Mouse (Mus musculus): ENCODE data around the gene Gcnt2. TPM values are rescaled to one million over a fixed set of nuclear protein-coding genes. Genes with fewer than 3 reads are reported as not detected.
"Not testable (repeated sequence)": the region's sequence is repeated elsewhere in the genome, so short reads cannot be mapped to it uniquely, and the experiment has no call there.

Gcnt2 gene
- total and polyA plus RNA-seq, 2 experiments from 2014 or later, result 2.8 to 12.9 TPM

- ATAC-seq (ENCODE audit: insufficient read depth, low read depth), result no peak
- 73% methylated on average over 7 of the region's 7 CpGs for WGBS
- Histone ChIP-seq H3K27me3 (ENCODE audit: control insufficient read depth, insufficient read depth, low read length) (no peaks in the 10 kb centered on the region), H3K27ac (ENCODE audit: low read depth) (no peak overlapping the region), H3K9ac (replicated peaks; ENCODE audit: low read depth, low read length) (no peak overlapping the region), H3K4me1 (ENCODE audit: control insufficient read depth, insufficient read depth) (peaks cover 23% of the 10 kb centered on the region), H3K4me2 (ENCODE audit: low read depth, low read length) (no peak overlapping the region), H3K9me3 (replicated peaks; ENCODE audit: control insufficient read depth, low read length) (no peaks in the 10 kb centered on the region), H3K4me3 (ENCODE audit: low read depth, low read length) (no peak overlapping the region), H3K36me3 (replicated peaks; ENCODE audit: control insufficient read depth, insufficient read depth, low read length) (no peaks in the 10 kb centered on the region)
- TF ChIP-seq EP300 (IDR thresholded peaks at IDR 0.05; ENCODE audit: low read depth), result no peak
- no peak for TF ChIP-seq CTCF (IDR thresholded peaks at IDR 0.05; ENCODE audit: low read depth)
- DNase-seq (ENCODE audit: low spot score), result no peak
Measured at GRCm38 (mm10) chr13:40892043-40892442, 32.5 kb downstream of the Gcnt2 start.

DNA sequence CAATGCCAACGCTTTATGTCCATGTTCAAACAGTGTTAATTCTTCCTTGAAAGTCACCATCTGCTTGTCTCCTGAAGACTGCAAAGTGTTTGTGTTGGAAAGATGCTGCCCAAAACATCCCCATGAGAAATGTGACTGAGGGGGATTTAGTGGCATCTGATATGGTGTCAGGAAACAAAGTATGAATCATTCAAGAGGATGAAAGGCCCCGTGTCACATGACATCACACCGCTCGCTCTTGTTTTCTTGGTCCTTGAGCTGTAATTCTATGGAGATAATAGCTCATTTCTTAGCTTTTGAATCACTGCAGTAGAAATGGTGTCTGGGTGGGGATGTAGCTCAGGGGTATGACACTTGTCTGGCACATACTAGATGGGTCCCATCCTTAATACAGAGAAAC lies 33.0 kb downstream of the Gcnt2 start:
- H3K4me3 ChIP-seq (ENCODE audit: low read depth, low read length), result no peak overlapping the region
- H3K27me3 ChIP-seq (ENCODE audit: control insufficient read depth, insufficient read depth, low read length), result no peaks in the 10 kb centered on the region
- TF ChIP-seq CTCF (IDR thresholded peaks at IDR 0.05; ENCODE audit: low read depth) (no peak), EP300 (IDR thresholded peaks at IDR 0.05; ENCODE audit: low read depth) (no peak)
- WGBS, result 68% methylated on average over 4 of the region's 4 CpGs
- no peaks in the 10 kb centered on the region for H3K9me3 ChIP-seq (replicated peaks; ENCODE audit: control insufficient read depth, low read length)
- no peaks in the 10 kb centered on the region for H3K36me3 ChIP-seq (replicated peaks; ENCODE audit: control insufficient read depth, insufficient read depth, low read length)
- no peak for ATAC-seq (ENCODE audit: insufficient read depth, low read depth)
- 0 out of 2 replicates have a peak overlapping the region, but pooled peaks have one; percentile 7 for H3K27ac ChIP-seq (ENCODE audit: low read depth)
- DNase-seq (ENCODE audit: low spot score), result no peak
- H3K4me1 ChIP-seq (ENCODE audit: control insufficient read depth, insufficient read depth), result peaks cover 21% of the 10 kb centered on the region
- no peak overlapping the region for H3K4me2 ChIP-seq (ENCODE audit: low read depth, low read length)
- H3K9ac ChIP-seq (replicated peaks; ENCODE audit: low read depth, low read length), result no peak overlapping the region

DNA sequence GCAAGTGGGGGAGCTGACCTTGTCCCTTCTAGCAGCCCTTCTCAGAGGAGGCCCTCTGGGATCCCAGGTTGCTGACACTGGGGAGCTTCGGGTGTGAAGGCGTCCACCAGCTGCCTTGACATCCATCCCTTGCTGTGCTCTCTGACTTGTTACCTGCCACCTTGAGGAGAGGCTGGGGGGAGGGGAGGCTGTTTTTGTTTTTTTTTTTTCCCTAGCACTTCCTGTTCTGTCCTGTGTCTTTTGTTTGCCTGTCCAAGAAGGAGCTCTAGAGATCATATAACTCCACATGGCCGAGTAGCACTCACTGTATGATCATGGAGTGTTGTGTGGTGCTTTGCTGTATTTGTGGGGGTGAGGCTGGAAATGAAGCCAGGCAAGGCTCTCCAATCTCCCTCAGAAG lies 34.0 kb downstream of the Gcnt2 start:
- Histone ChIP-seq H3K9me3 (replicated peaks; ENCODE audit: control insufficient read depth, low read length) (no peaks in the 10 kb centered on the region), H3K27me3 (ENCODE audit: control insufficient read depth, insufficient read depth, low read length) (no peaks in the 10 kb centered on the region), H3K36me3 (replicated peaks; ENCODE audit: control insufficient read depth, insufficient read depth, low read length) (no peaks in the 10 kb centered on the region), H3K27ac (ENCODE audit: low read depth) (no peak overlapping the region), H3K4me1 (ENCODE audit: control insufficient read depth, insufficient read depth) (peaks cover 17% of the 10 kb centered on the region), H3K9ac (replicated peaks; ENCODE audit: low read depth, low read length) (no peak overlapping the region), H3K4me3 (ENCODE audit: low read depth, low read length) (no peak overlapping the region), H3K4me2 (ENCODE audit: low read depth, low read length) (no peak overlapping the region)
- no peak for TF ChIP-seq EP300 (IDR thresholded peaks at IDR 0.05; ENCODE audit: low read depth)
- TF ChIP-seq CTCF (IDR thresholded peaks at IDR 0.05; ENCODE audit: low read depth), result no peak
- DNase-seq (ENCODE audit: low spot score) (no peak), ATAC-seq (ENCODE audit: insufficient read depth, low read depth) (no peak)
- WGBS, result 87% methylated on average over 3 of the region's 3 CpGs

GRCm38 (mm10) chr13:40898049-40898690 lies 38.6 kb downstream of the Gcnt2 start:
- H3K4me3 ChIP-seq (ENCODE audit: low read depth, low read length); ATAC-seq (ENCODE audit: insufficient read depth, low read depth); H3K27ac ChIP-seq (ENCODE audit: low read depth); H3K9me3 ChIP-seq (replicated peaks; ENCODE audit: control insufficient read depth, low read length); H3K36me3 ChIP-seq (replicated peaks; ENCODE audit: control insufficient read depth, insufficient read depth, low read length); H3K27me3 ChIP-seq (ENCODE audit: control insufficient read depth, insufficient read depth, low read length); H3K9ac ChIP-seq (replicated peaks; ENCODE audit: low read depth, low read length); DNase-seq (ENCODE audit: low spot score); H3K4me2 ChIP-seq (ENCODE audit: low read depth, low read length): not testable (repeated sequence)
- whole genome bisulfite sequencing, result 75% methylated on average over 13 of the region's 14 CpGs
- H3K4me1 ChIP-seq (ENCODE audit: control insufficient read depth, insufficient read depth), result peaks cover 18% of the 10 kb centered on the region

DNA sequence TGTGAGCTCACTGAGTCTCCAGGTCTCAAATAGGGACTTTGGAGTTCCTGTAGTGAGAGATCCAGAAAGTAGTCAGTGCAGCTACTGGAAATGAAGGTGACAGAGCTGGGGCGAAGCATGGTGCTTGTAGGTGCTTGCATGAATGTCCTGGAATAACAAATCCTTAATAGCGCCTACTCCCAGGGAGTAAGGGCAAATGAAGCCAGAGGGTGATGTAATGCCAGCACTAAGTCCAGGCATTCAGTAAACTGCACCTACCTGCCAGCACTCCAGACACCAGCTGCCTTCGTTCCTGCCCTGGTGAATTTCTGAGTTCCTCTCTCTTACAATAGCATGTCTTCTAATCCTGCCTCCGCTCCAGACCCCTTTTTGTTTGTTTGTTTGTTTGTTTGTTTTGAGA lies 39.1 kb downstream of the Gcnt2 start:
- no peak overlapping the region for H3K9ac ChIP-seq (replicated peaks; ENCODE audit: low read depth, low read length)
- no peaks in the 10 kb centered on the region for H3K27me3 ChIP-seq (ENCODE audit: control insufficient read depth, insufficient read depth, low read length)
- DNase-seq (ENCODE audit: low spot score) (no peak), ATAC-seq (ENCODE audit: insufficient read depth, low read depth) (no peak)
- H3K4me3 ChIP-seq (ENCODE audit: low read depth, low read length), result no peak overlapping the region
- H3K27ac ChIP-seq (ENCODE audit: low read depth), result no peak overlapping the region
- H3K9me3 ChIP-seq (replicated peaks; ENCODE audit: control insufficient read depth, low read length), result no peaks in the 10 kb centered on the region
- TF ChIP-seq CTCF (IDR thresholded peaks at IDR 0.05; ENCODE audit: low read depth), result no peak
- no peak for TF ChIP-seq EP300 (IDR thresholded peaks at IDR 0.05; ENCODE audit: low read depth)
- no peak overlapping the region for H3K4me2 ChIP-seq (ENCODE audit: low read depth, low read length)
- H3K4me1 ChIP-seq (ENCODE audit: control insufficient read depth, insufficient read depth), result peaks cover 16% of the 10 kb centered on the region
- no peaks in the 10 kb centered on the region for H3K36me3 ChIP-seq (replicated peaks; ENCODE audit: control insufficient read depth, insufficient read depth, low read length)
- 88% methylated on average over 4 of the region's 4 CpGs for WGBS

DNA sequence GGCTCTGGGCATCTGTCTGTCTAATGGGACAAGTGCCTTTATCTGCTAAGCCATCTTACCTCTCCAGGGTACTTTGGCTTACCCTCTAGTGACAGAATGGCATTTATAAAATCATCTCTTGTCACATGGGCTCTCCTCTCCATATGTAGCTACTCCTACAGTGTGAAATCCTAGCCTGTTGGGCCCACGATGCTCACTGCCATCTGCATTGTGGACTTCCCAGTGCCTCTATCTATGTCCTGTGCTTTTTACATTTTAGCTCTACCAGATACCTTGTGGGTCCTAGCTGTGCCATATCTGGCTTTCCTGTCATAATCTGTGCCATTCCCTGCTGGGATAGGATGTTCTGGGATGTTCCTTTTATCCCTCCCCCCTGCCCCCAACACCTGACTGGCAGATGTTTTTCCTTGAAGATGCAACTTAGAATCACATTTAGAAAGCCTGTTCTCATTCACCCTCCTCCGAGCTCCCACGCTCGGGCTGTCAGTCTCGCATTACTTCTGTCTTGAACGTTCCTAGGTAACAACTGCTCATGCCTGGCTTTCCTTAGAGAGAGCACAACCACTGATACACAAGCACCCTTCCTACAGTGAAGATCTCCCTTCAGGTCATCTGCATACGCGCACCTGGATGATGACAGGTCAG lies 39.9 kb downstream of the Gcnt2 start:
- Histone ChIP-seq H3K4me2 (ENCODE audit: low read depth, low read length) (no peak overlapping the region), H3K4me3 (ENCODE audit: low read depth, low read length) (no peak overlapping the region), H3K9me3 (replicated peaks; ENCODE audit: control insufficient read depth, low read length) (no peaks in the 10 kb centered on the region), H3K27me3 (ENCODE audit: control insufficient read depth, insufficient read depth, low read length) (no peaks in the 10 kb centered on the region), H3K4me1 (ENCODE audit: control insufficient read depth, insufficient read depth) (0 out of 2 replicates have a peak, but pooled peaks cover 10% of the 10 kb centered on the region), H3K36me3 (replicated peaks; ENCODE audit: control insufficient read depth, insufficient read depth, low read length) (no peaks in the 10 kb centered on the region), H3K27ac (ENCODE audit: low read depth) (no peak overlapping the region), H3K9ac (replicated peaks; ENCODE audit: low read depth, low read length) (no peak overlapping the region)
- WGBS, result 77% methylated on average over 8 of the region's 8 CpGs
- TF ChIP-seq CTCF (IDR thresholded peaks at IDR 0.05; ENCODE audit: low read depth), result no peak
- ATAC-seq (ENCODE audit: insufficient read depth, low read depth) (no peak), DNase-seq (ENCODE audit: low spot score) (no peak)

Data from heart, postnatal 0 days (tissue).